Mouse (Mus musculus) mouse embryonic stem cell (cell line): ENCODE measurements around the gene Psmb5.

Source experiments
- in situ Hi-C, 2 experiments: fragments of 300-500 bp; cut with MboI; formaldehyde crosslinking; loops; 1 replicate in 1 of 2; 3 replicates in 1 of 2; pipeline ENCODE4 v1.14.3; 2019 to 2020; ENCODE audit warnings: low sequenced_read_pairs in 2 of 2, low pct_unique_long_range_greater_than_20kb in 1 of 2, mixed read lengths in 1 of 2; ENCODE audit not compliant: unreplicated experiment in 1 of 2

Psmb5 gene

GRCm38 (mm10) chr14:54603038-54603654, 14.7 kb downstream of the Psmb5 start:
- in situ Hi-C loops = no loop called here

- in situ Hi-C loops = no loop called here
Measured at GRCm38 (mm10) chr14:54602613-54603012, 15.2 kb downstream of the Psmb5 start.

GRCm38 (mm10) chr14:54601601-54602000, 16.2 kb downstream of the Psmb5 start:
- in situ Hi-C loops = no loop called here

- in situ Hi-C loops = no loop called here
Measured at GRCm38 (mm10) chr14:54597084-54597483, 20.7 kb downstream of the Psmb5 start.

GRCm38 (mm10) chr14:54594631-54595414, 23.0 kb downstream of the Psmb5 start:
- in situ Hi-C loops = no loop called here

- in situ Hi-C loops = no loop called here
Measured at GRCm38 (mm10) chr14:54594055-54594454, 23.8 kb downstream of the Psmb5 start.

GRCm38 (mm10) chr14:54592319-54592934, 25.4 kb downstream of the Psmb5 start:
- in situ Hi-C loops = no loop called here

- in situ Hi-C loops = no loop called here
Measured at GRCm38 (mm10) chr14:54591056-54591455, 26.8 kb downstream of the Psmb5 start.

- in situ Hi-C loops = no loop called here
Measured at GRCm38 (mm10) chr14:54583681-54584338, 34.0 kb downstream of the Psmb5 start.

- in situ Hi-C loops = no loop called here
Measured at GRCm38 (mm10) chr14:54582536-54582935, 35.3 kb downstream of the Psmb5 start.

- in situ Hi-C loops = no loop called here
Measured at GRCm38 (mm10) chr14:54579638-54580037, 38.2 kb downstream of the Psmb5 start.

- in situ Hi-C loops = no loop called here
Measured at GRCm38 (mm10) chr14:54578063-54578462, 39.8 kb downstream of the Psmb5 start.

GRCm38 (mm10) chr14:54577089-54577982, 40.5 kb downstream of the Psmb5 start, which contains the start of gene Ajuba:
TSS of gene Ajuba (minus strand) at chr14:54577558.
- in situ Hi-C loops = no loop called here

- in situ Hi-C loops = no loop called here
Measured at GRCm38 (mm10) chr14:54576241-54577088, 41.4 kb downstream of the Psmb5 start.

- in situ Hi-C loops = no loop called here
Measured at GRCm38 (mm10) chr14:54575631-54576030, 42.2 kb downstream of the Psmb5 start.

GRCm38 (mm10) chr14:54575031-54575430, 42.8 kb downstream of the Psmb5 start:
- in situ Hi-C loops = no loop called here

GRCm38 (mm10) chr14:54574253-54574652, 43.6 kb downstream of the Psmb5 start:
- in situ Hi-C loops = no loop called here
